Mouse (Mus musculus) forebrain, postnatal 0 days (tissue): Measurements from ENCODE around the gene Rgs16. TPM values are rescaled to one million over a fixed set of nuclear protein-coding genes. Genes with fewer than 3 reads are reported as not detected.

Experiments
- ATAC-seq: fragments of 200-750 bp; cut with Nextera tagmentation; 2 replicates; pipeline ENCODE4 v1.8.0; 2017; ENCODE audit warnings: mild to moderate bottlenecking, moderate library complexity
- DNase-seq: peaks from one replicate; pipeline ENCODE4 v3.0.0-alpha.2; 2015
- H3K27ac ChIP-seq: fragments of 300-500 bp; sonication (generic); 2 replicates; pipeline ENCODE4 v1.5.1; 2014; ENCODE audit warnings: low read depth, mild to moderate bottlenecking, antibody characterized with exemption, low read length, moderate library complexity, mixed read lengths
- H3K27me3 ChIP-seq: fragments of 300-500 bp; sonication (generic); 2 replicates; pipeline ENCODE4 v1.6.1; 2014; ENCODE audit warnings: mild to moderate bottlenecking, low read length, mixed read lengths; ENCODE audit not compliant: insufficient read depth
- H3K36me3 ChIP-seq: fragments of 300-500 bp; sonication (generic); 2 replicates; pipeline ENCODE4 v1.6.1; 2014; ENCODE audit warnings: mild to moderate bottlenecking, moderate library complexity; ENCODE audit not compliant: insufficient read depth
- H3K4me1 ChIP-seq: fragments of 300-500 bp; sonication (generic); 2 replicates; pipeline ENCODE4 v1.6.1; 2014; ENCODE audit warnings: antibody characterized with exemption; ENCODE audit not compliant: insufficient read depth
- H3K4me2 ChIP-seq: fragments of 300-500 bp; sonication (generic); 2 replicates; pipeline ENCODE4 v1.6.1; 2014; ENCODE audit warnings: low read depth, mild to moderate bottlenecking, moderate library complexity
- H3K4me3 ChIP-seq: fragments of 300-500 bp; sonication (generic); 2 replicates; pipeline ENCODE4 v1.5.1; 2014; ENCODE audit warnings: low read depth, low read length, mixed read lengths
- H3K9ac ChIP-seq: fragments of 300-500 bp; sonication (generic); 2 replicates; pipeline ENCODE4 v1.6.1; 2014; ENCODE audit warnings: mild to moderate bottlenecking
- H3K9me3 ChIP-seq: fragments of 300-500 bp; sonication (generic); 2 replicates; pipeline ENCODE4 v1.6.1; 2016; ENCODE audit warnings: low read length
- CTCF ChIP-seq: sonication (generic); IDR thresholded peaks from 2 replicates; pipeline ENCODE4 v1.5.1; 2016; ENCODE audit warnings: antibody characterized with exemption, control low read depth, low read depth
- WGBS: fragments of 180-500 bp; shearing (Covaris S2); extraction: QIAGEN DNeasy Blood & Tissue Kit; methylation state at CpG from one replicate; pipeline ENCODE4 v1.1.7; 2014; 5-methylcytosine and 5-hydroxymethylcytosine counted together
- polyA plus RNA-seq: library from polyadenylated mRNA; unstranded; fragments of >200 nt; fragmentation: Nextera tagmentation; extraction: Ambion mirVana; gene quantifications from 2 replicates; pipeline ENCODE4 v1.2.1, GENCODE M21; 2015
- total RNA-seq: library from RNA; depleted of rRNA; stranded (reverse); fragments of >200 nt; gene quantifications from 2 replicates; pipeline ENCODE4 v1.2.3, GENCODE M21; 2014

Gene Rgs16
- total and polyA plus RNA-seq, 2 experiments from 2014 or later = 9.6 to 16.7 TPM

GRCm38 (mm10) chr1:153704174-153704573 is 36.0 kb upstream of the Rgs16 start:
- no peak for TF ChIP-seq CTCF

GRCm38 (mm10) chr1:153704996-153705395 is 35.2 kb upstream of the Rgs16 start:
- Histone ChIP-seq H3K27ac (no peak overlapping the region), H3K36me3 (no peaks in the 10 kb centered on the region), H3K4me3 (no peak overlapping the region), H3K27me3 (no peaks in the 10 kb centered on the region), H3K4me2 (no peak overlapping the region), H3K4me1 (peaks cover 12% of the 10 kb centered on the region), H3K9ac (no peak overlapping the region), H3K9me3 (no peaks in the 10 kb centered on the region)
- no peak for DNase-seq
- WGBS = 33% methylated on average over 3 of the region's 3 CpGs
- ATAC-seq = no peak
- no peak for TF ChIP-seq CTCF

More at GRCm38 (mm10) chr1:153704174-153704573, 36.0 kb upstream of the Rgs16 start:
- Histone ChIP-seq H3K9ac (no peak overlapping the region), H3K27me3 (no peaks in the 10 kb centered on the region), H3K4me3 (no peak overlapping the region), H3K4me1 (peaks cover 12% of the 10 kb centered on the region), H3K36me3 (no peaks in the 10 kb centered on the region), H3K4me2 (no peak overlapping the region), H3K27ac (no peak overlapping the region), H3K9me3 (no peaks in the 10 kb centered on the region)
- peak; percentile 35 for DNase-seq
- 10% methylated on average over 7 of the region's 7 CpGs for WGBS
- ATAC-seq = peak; percentile 38

GRCm38 (mm10) chr1:153708626-153709025 is 31.5 kb upstream of the Rgs16 start:
- no peak overlapping the region for H3K27ac ChIP-seq
- WGBS = 89% methylated on average over 5 of the region's 5 CpGs
- H3K4me1 ChIP-seq = peaks cover 10% of the 10 kb centered on the region
- no peaks in the 10 kb centered on the region for H3K27me3 ChIP-seq
- ATAC-seq = no peak
- DNase-seq = no peak
- no peak overlapping the region for H3K4me2 ChIP-seq
- no peak for TF ChIP-seq CTCF
- H3K36me3 ChIP-seq = no peaks in the 10 kb centered on the region
- H3K4me3 ChIP-seq = no peak overlapping the region
- no peaks in the 10 kb centered on the region for H3K9me3 ChIP-seq
- no peak overlapping the region for H3K9ac ChIP-seq

- DNase-seq (no peak), ATAC-seq (no peak)
- Histone ChIP-seq H3K4me1 (peaks cover 3% of the 10 kb centered on the region), H3K4me3 (no peak overlapping the region), H3K36me3 (no peaks in the 10 kb centered on the region), H3K27me3 (no peaks in the 10 kb centered on the region), H3K4me2 (no peak overlapping the region), H3K9me3 (no peaks in the 10 kb centered on the region), H3K27ac (no peak overlapping the region), H3K9ac (no peak overlapping the region)
- no peak for TF ChIP-seq CTCF
- WGBS = 88% methylated on average over 5 of the region's 5 CpGs
Measured at GRCm38 (mm10) chr1:153709451-153709850, 30.7 kb upstream of the Rgs16 start.

- no peak for ATAC-seq
- Histone ChIP-seq H3K4me1 (no peaks in the 10 kb centered on the region), H3K27me3 (no peaks in the 10 kb centered on the region), H3K27ac (no peak overlapping the region), H3K9me3 (no peaks in the 10 kb centered on the region), H3K36me3 (no peaks in the 10 kb centered on the region), H3K4me2 (no peak overlapping the region), H3K9ac (no peak overlapping the region), H3K4me3 (no peak overlapping the region)
- DNase-seq = no peak
- 80% methylated on average over 3 of the region's 3 CpGs for WGBS
- no peak for TF ChIP-seq CTCF
Measured at GRCm38 (mm10) chr1:153711544-153712262, 28.4 kb upstream of the Rgs16 start.

GRCm38 (mm10) chr1:153712633-153713032 is 27.5 kb upstream of the Rgs16 start:
- no peaks in the 10 kb centered on the region for H3K36me3 ChIP-seq
- H3K27ac ChIP-seq = no peak overlapping the region
- H3K4me3 ChIP-seq = no peak overlapping the region
- WGBS = 86% methylated on average over 2 of the region's 2 CpGs
- DNase-seq (no peak), ATAC-seq (no peak)
- H3K9me3 ChIP-seq = no peaks in the 10 kb centered on the region
- H3K4me1 ChIP-seq = no peaks in the 10 kb centered on the region
- TF ChIP-seq CTCF = no peak
- H3K9ac ChIP-seq = no peak overlapping the region
- H3K27me3 ChIP-seq = no peaks in the 10 kb centered on the region
- H3K4me2 ChIP-seq = no peak overlapping the region

- no peaks in the 10 kb centered on the region for H3K9me3 ChIP-seq
- no peak overlapping the region for H3K9ac ChIP-seq
- H3K36me3 ChIP-seq = no peaks in the 10 kb centered on the region
- no peaks in the 10 kb centered on the region for H3K4me1 ChIP-seq
- ATAC-seq (no peak), DNase-seq (no peak)
- no peak overlapping the region for H3K4me2 ChIP-seq
- no peak overlapping the region for H3K27ac ChIP-seq
- WGBS = 90% methylated on average over 1 of the region's 1 CpGs
- TF ChIP-seq CTCF = no peak
- no peak overlapping the region for H3K4me3 ChIP-seq
- no peaks in the 10 kb centered on the region for H3K27me3 ChIP-seq
Measured at GRCm38 (mm10) chr1:153717990-153718389, 22.2 kb upstream of the Rgs16 start.
